Mouse (Mus musculus): Measurements from ENCODE around the gene Sh3rf3. TPM values are rescaled to one million over a fixed set of nuclear protein-coding genes. Genes with fewer than 3 reads are reported as not detected.
A peak's percentile ranks its signal among the peaks of the same experiment; 100 is the strongest.

Sh3rf3 gene
- 0.53 and 1.2 TPM in 2 replicates for polyA plus RNA-seq (2012; rRNA removed)

- Histone ChIP-seq H3K36me3 (ENCODE audit: control insufficient read depth, insufficient read depth, low read length) (no peaks in the 10 kb centered on the region), H3K4me1 (ENCODE audit: control insufficient read depth, insufficient read depth, low read length) (peaks cover 12% of the 10 kb centered on the region), H3K4me3 (ENCODE audit: control insufficient read depth, low read depth, low read length) (peak within 1 kb of the TSS; percentile 65), H3K27me3 (ENCODE audit: control insufficient read depth, insufficient read depth, low read length) (no peaks in the 10 kb centered on the region; the same call in 1 of the 2 replicates), H3K27ac (ENCODE audit: control insufficient read depth, insufficient read depth, low read depth, low read length) (no peak within 1 kb of the TSS)
- TF ChIP-seq POLR2A (IDR thresholded peaks at IDR 0.05; ENCODE audit: control insufficient read depth, low read depth, low read length) (no peak), CTCF (IDR thresholded peaks at IDR 0.05; ENCODE audit: control insufficient read depth, insufficient read depth, insufficient replicate concordance, low read depth, low read length) (no peak)
Measured at GRCm38 (mm10) chr10:58813081-58813800, at the start of gene Sh3rf3. Gene Sh3rf3 (plus strand): TSS chr10:58813359.

- Histone ChIP-seq H3K4me1 (ENCODE audit: control insufficient read depth, insufficient read depth, low read length) (no peaks in the 10 kb centered on the region), H3K27ac (ENCODE audit: control insufficient read depth, insufficient read depth, low read depth, low read length) (no peak overlapping the region), H3K4me3 (ENCODE audit: control insufficient read depth, low read depth, low read length) (no peak overlapping the region), H3K36me3 (ENCODE audit: control insufficient read depth, insufficient read depth, low read length) (no peaks in the 10 kb centered on the region), H3K27me3 (ENCODE audit: control insufficient read depth, insufficient read depth, low read length) (no peaks in the 10 kb centered on the region)
- TF ChIP-seq CTCF (IDR thresholded peaks at IDR 0.05; ENCODE audit: control insufficient read depth, insufficient read depth, insufficient replicate concordance, low read depth, low read length) (no peak), POLR2A (IDR thresholded peaks at IDR 0.05; ENCODE audit: control insufficient read depth, low read depth, low read length) (no peak)
Measured at GRCm38 (mm10) chr10:58788486-58789274, 24.5 kb upstream of the Sh3rf3 start.

- no peak overlapping the region for H3K4me3 ChIP-seq (ENCODE audit: control insufficient read depth, low read depth, low read length)
- no peak overlapping the region for H3K27ac ChIP-seq (ENCODE audit: control insufficient read depth, insufficient read depth, low read depth, low read length)
- H3K36me3 ChIP-seq (ENCODE audit: control insufficient read depth, insufficient read depth, low read length): no peaks in the 10 kb centered on the region
- TF ChIP-seq POLR2A (IDR thresholded peaks at IDR 0.05; ENCODE audit: control insufficient read depth, low read depth, low read length) (no peak), CTCF (IDR thresholded peaks at IDR 0.05; ENCODE audit: control insufficient read depth, insufficient read depth, insufficient replicate concordance, low read depth, low read length) (no peak)
- no peaks in the 10 kb centered on the region for H3K4me1 ChIP-seq (ENCODE audit: control insufficient read depth, insufficient read depth, low read length)
- no peaks in the 10 kb centered on the region for H3K27me3 ChIP-seq (ENCODE audit: control insufficient read depth, insufficient read depth, low read length)
Measured at GRCm38 (mm10) chr10:58797555-58797954, 15.6 kb upstream of the Sh3rf3 start.

GRCm38 (mm10) chr10:58798156-58798555 is 15.0 kb upstream of the Sh3rf3 start:
- no peaks in the 10 kb centered on the region for H3K36me3 ChIP-seq (ENCODE audit: control insufficient read depth, insufficient read depth, low read length)
- no peaks in the 10 kb centered on the region for H3K27me3 ChIP-seq (ENCODE audit: control insufficient read depth, insufficient read depth, low read length)
- H3K4me3 ChIP-seq (ENCODE audit: control insufficient read depth, low read depth, low read length): no peak overlapping the region
- H3K27ac ChIP-seq (ENCODE audit: control insufficient read depth, insufficient read depth, low read depth, low read length): no peak overlapping the region
- H3K4me1 ChIP-seq (ENCODE audit: control insufficient read depth, insufficient read depth, low read length): no peaks in the 10 kb centered on the region
- TF ChIP-seq POLR2A (IDR thresholded peaks at IDR 0.05; ENCODE audit: control insufficient read depth, low read depth, low read length) (no peak), CTCF (IDR thresholded peaks at IDR 0.05; ENCODE audit: control insufficient read depth, insufficient read depth, insufficient replicate concordance, low read depth, low read length) (no peak)

GRCm38 (mm10) chr10:58800996-58801433 is 12.1 kb upstream of the Sh3rf3 start:
- no peaks in the 10 kb centered on the region for H3K27me3 ChIP-seq (ENCODE audit: control insufficient read depth, insufficient read depth, low read length)
- H3K27ac ChIP-seq (ENCODE audit: control insufficient read depth, insufficient read depth, low read depth, low read length): no peak overlapping the region
- no peaks in the 10 kb centered on the region for H3K36me3 ChIP-seq (ENCODE audit: control insufficient read depth, insufficient read depth, low read length)
- H3K4me1 ChIP-seq (ENCODE audit: control insufficient read depth, insufficient read depth, low read length): no peaks in the 10 kb centered on the region
- TF ChIP-seq CTCF (IDR thresholded peaks at IDR 0.05; ENCODE audit: control insufficient read depth, insufficient read depth, insufficient replicate concordance, low read depth, low read length) (no peak), POLR2A (IDR thresholded peaks at IDR 0.05; ENCODE audit: control insufficient read depth, low read depth, low read length) (no peak)
- H3K4me3 ChIP-seq (ENCODE audit: control insufficient read depth, low read depth, low read length): no peak overlapping the region

- no peaks in the 10 kb centered on the region for H3K36me3 ChIP-seq (ENCODE audit: control insufficient read depth, insufficient read depth, low read length)
- H3K4me3 ChIP-seq (ENCODE audit: control insufficient read depth, low read depth, low read length): no peak overlapping the region
- TF ChIP-seq POLR2A (IDR thresholded peaks at IDR 0.05; ENCODE audit: control insufficient read depth, low read depth, low read length) (no peak), CTCF (IDR thresholded peaks at IDR 0.05; ENCODE audit: control insufficient read depth, insufficient read depth, insufficient replicate concordance, low read depth, low read length) (no peak)
Measured at GRCm38 (mm10) chr10:58802391-58802790, 10.8 kb upstream of the Sh3rf3 start.

GRCm38 (mm10) chr10:58807956-58808355 is 5.2 kb upstream of the Sh3rf3 start:
- no peaks in the 10 kb centered on the region for H3K36me3 ChIP-seq (ENCODE audit: control insufficient read depth, insufficient read depth, low read length)
- H3K4me3 ChIP-seq (ENCODE audit: control insufficient read depth, low read depth, low read length): no peak overlapping the region
- no peak overlapping the region for H3K27ac ChIP-seq (ENCODE audit: control insufficient read depth, insufficient read depth, low read depth, low read length)
- TF ChIP-seq CTCF (IDR thresholded peaks at IDR 0.05; ENCODE audit: control insufficient read depth, insufficient read depth, insufficient replicate concordance, low read depth, low read length) (no peak), POLR2A (IDR thresholded peaks at IDR 0.05; ENCODE audit: control insufficient read depth, low read depth, low read length) (no peak)
- peaks cover 2% of the 10 kb centered on the region for H3K4me1 ChIP-seq (ENCODE audit: control insufficient read depth, insufficient read depth, low read length)
- H3K27me3 ChIP-seq (ENCODE audit: control insufficient read depth, insufficient read depth, low read length): no peaks in the 10 kb centered on the region

More at GRCm38 (mm10) chr10:58802391-58802790, 10.8 kb upstream of the Sh3rf3 start:
- H3K27ac ChIP-seq (ENCODE audit: control insufficient read depth, insufficient read depth, low read depth, low read length): no peak overlapping the region
- no peaks in the 10 kb centered on the region for H3K4me1 ChIP-seq (ENCODE audit: control insufficient read depth, insufficient read depth, low read length)
- no peaks in the 10 kb centered on the region for H3K27me3 ChIP-seq (ENCODE audit: control insufficient read depth, insufficient read depth, low read length)
